Mouse (Mus musculus) embryonic fibroblast, embryonic 13.5 days (primary cell): ENCODE results near the gene Atf7.

Source experiments
- CTCF ChIP-seq: IDR thresholded peaks from 2 replicates; pipeline ENCODE4 v1.5.1; 2011; ENCODE audit warnings: mild to moderate bottlenecking, control low read depth, low read length, moderate library complexity, borderline replicate concordance; ENCODE audit not compliant: insufficient read depth
- POLR2A ChIP-seq: IDR thresholded peaks from 2 replicates; pipeline ENCODE4 v1.6.1; 2011; ENCODE audit warnings: low read depth, mild to moderate bottlenecking, control low read depth, low read length, moderate library complexity

GRCm38 (mm10) chr15:102562491-102562890, 62.8 kb downstream of the Atf7 start:
- TF ChIP-seq POLR2A: no peak
- TF ChIP-seq CTCF: no peak
